Mouse (Mus musculus) ES-CJ7 (cell line): ENCODE data around the gene Opn4.
A peak's percentile ranks its signal among the peaks of the same experiment; 100 is the strongest.

ENCODE experiments used
- DNase-seq: peaks from one replicate; pipeline ENCODE4 v3.0.0; 2011; ENCODE audit warnings: low read depth, low spot score

Gene Opn4

GRCm38 (mm10) chr14:34590743-34591675 lies 8.9 kb downstream of the Opn4 start:
- DNase-seq = peak; percentile 69

DNA sequence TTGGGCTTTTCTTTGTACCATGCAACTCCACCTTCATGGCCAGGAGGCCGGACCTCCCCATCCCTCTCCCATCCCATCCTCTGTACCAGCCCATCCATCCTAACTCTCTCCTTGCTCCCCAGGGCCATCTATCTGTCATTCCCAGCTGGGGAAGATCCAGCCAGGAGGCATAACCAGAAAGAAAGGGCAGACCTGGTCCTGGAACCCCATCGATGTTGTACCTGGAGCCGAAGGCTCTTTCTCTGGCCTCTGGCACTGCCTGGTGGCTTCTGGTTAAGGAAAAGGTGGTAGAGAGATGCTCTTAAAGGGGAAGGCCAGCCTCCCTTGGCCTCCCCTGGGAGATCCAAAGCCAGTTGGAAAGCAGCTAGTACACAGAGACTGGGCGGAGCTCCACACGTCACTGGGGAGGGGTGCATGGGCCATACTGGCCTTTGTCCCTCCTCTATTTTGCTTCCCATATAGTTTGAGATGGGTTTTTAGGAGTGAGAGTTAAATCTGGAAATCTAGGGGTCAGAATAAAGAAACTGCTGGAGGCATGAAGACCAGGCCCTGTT lies 9.8 kb downstream of the Opn4 start:
- DNase-seq = no peak

GRCm38 (mm10) chr14:34589185-34589713 lies 10.7 kb downstream of the Opn4 start:
- DNase-seq = no peak

DNA sequence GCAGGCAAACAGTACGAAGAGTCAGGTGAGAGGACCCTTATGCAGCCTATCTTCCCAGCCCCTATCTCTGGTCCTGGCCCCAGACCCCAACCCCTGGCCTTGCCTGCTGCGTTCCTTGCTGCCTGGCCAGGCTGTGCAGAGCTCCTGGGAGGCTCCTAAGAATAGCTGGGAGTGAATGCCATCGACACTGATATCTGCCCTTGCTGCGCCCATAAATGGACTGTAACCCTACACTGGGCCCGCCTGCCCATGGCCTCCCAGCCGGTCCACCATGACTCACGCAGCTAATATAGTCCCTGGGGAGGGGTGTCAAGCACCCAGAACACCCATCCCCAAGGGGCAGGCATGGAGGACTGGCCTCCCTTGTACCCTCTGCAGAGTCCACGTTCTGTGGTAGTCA lies 11.4 kb downstream of the Opn4 start, which contains the start of gene Ldb3:
Gene Ldb3, minus strand, starts transcription at position 185 of the 400 bp plus-strand sequence.
- DNase-seq = no peak

GRCm38 (mm10) chr14:34588005-34588404 lies 11.9 kb downstream of the Opn4 start:
- DNase-seq = no peak

DNA sequence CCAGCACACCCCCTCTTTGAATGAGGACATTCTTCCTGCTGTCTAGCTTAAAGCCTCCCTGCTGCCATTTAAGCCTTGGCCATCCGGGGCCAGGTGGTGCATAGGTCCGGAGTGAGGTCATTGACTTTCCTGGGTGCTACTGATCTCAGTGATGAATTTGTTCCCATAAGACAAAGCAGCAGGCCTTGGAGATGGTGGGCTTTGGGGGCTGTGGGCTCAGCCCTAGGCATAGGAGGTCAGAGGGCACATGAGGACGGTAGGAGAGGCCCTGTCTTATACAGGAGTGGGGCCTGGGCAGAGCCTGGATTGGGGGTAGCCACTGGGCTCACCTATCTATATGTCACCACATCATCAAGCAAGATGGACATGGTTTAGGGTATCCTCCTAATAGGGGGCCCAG lies 13.1 kb downstream of the Opn4 start:
- DNase-seq = no peak

DNA sequence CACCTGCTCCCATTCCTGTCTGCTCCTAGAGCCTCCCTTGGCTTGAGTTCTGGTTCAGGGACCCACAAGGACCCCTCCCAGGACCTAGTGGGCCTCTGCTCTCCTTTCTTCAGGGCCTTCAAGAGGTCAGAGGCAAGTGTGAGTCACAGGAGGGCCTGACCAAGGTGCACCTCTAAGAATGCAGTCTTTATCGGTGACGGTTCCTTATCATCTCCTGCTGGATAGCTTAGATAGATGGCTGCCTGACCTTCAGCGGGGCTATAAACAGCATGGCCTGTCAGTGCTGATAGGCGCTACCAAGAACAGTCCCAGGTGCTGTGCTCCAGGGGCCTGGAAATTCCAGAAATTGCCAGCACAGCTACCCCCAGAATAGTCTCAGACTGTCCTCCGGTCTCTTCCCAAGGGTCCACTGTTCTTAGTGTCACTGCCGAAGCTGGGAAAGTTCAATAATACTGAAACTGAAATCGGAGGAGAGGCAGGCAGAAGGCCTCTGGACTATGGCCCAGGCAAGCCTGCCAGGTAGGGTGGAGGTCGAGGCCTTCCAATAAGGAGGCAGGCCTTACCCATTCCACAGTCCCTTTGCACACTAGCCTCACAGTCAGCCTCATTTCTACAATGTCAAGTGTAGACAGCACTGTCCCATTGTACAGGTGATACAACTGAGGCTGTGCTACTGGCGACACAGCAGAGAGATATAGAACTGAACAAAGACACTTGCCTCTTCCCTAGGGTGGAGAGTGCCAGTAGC lies 14.4 kb downstream of the Opn4 start:
- no peak for DNase-seq

- no peak for DNase-seq
Observed at GRCm38 (mm10) chr14:34582740-34583427, 17.1 kb downstream of the Opn4 start.

DNA sequence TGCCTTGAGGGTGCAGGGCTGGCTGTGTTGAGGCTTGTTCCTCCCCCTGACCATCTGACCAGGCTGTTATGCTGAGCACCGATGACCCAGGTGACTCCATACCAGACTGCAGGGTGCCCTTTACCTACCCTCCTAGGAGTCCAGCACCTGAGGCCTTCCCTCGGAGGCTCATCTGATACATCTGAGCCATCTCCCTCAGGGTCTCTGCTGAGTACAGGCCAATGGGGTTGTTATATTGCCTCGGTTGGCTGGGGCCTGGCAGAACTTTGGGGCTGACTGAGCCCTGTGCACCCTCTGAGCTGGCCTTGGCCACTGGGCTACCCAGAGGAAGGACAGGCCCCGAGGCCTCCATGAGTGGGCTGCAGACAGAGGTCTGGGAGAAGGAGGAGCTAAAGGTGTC lies 23.1 kb downstream of the Opn4 start:
- DNase-seq = no peak

DNA sequence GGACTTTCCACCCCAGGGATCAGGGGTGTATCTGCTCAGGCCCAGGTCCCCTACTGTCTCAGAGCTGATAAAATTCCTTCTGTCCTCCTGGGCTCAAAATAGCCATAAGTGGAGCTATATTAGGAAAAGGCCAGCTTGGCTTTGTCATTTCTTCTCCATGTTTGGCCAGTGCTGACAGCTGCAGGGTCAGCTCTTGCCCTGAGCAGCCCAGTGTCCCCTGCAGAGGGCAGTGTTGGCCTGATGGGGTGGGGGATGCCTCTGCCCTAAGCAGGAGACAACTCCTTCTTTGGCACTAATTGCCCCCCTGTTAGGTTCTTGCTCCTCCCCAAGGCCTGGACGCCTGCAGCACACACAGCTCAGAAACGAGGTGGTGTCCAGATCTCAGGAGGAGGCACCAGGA lies 25.9 kb downstream of the Opn4 start:
- no peak for DNase-seq

GRCm38 (mm10) chr14:34573348-34573913 lies 26.5 kb downstream of the Opn4 start:
- no peak for DNase-seq

- no peak for DNase-seq
Observed at GRCm38 (mm10) chr14:34571610-34572387, 28.1 kb downstream of the Opn4 start.

- DNase-seq = no peak
Observed at GRCm38 (mm10) chr14:34570903-34571302, 29.0 kb downstream of the Opn4 start.

DNA sequence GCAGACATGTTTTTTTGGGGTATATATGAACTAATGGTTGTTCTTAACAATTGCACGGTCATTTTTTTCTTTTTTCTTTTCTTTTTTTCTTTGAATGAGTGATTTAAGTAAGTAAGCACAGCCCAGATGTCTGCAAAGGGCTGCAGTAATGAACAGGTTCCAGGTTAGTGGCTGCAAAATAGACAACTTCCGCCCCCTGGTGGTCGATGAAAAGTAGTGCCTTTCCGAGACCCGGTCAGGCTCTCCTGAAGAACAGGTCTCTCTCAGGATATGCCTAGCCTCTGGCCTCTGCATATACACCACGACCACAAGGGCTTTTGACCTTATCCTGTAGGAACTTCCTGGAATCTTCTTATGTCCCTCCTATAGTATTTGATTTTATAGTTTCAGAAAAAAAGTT lies 29.6 kb downstream of the Opn4 start:
- DNase-seq = peak; percentile 77

- DNase-seq = no peak
Observed at GRCm38 (mm10) chr14:34569534-34570194, 30.3 kb downstream of the Opn4 start.

DNA sequence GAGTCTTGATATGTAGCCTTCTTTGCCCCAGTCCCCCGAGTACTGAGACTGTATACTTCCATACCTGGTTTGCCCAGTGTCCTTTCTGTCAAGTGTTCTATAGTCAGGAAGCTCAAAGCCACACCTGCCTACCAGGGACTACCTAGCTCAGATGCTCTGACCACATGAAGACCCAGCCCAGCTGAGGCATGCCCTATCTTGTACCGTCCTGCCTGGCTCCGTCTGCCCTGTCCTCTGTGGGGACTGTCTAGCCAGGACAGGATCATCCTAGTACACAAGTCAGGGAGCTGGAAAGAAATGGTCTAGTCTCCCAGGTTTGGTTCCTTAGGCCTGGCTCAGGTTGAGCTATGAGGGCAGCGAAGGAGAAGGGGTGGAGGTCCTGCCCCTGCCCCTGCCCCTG lies 31.3 kb downstream of the Opn4 start:
- DNase-seq = no peak

GRCm38 (mm10) chr14:34567697-34568096 lies 32.2 kb downstream of the Opn4 start:
- DNase-seq = no peak

GRCm38 (mm10) chr14:34566530-34566929 lies 33.4 kb downstream of the Opn4 start:
- DNase-seq = no peak

DNA sequence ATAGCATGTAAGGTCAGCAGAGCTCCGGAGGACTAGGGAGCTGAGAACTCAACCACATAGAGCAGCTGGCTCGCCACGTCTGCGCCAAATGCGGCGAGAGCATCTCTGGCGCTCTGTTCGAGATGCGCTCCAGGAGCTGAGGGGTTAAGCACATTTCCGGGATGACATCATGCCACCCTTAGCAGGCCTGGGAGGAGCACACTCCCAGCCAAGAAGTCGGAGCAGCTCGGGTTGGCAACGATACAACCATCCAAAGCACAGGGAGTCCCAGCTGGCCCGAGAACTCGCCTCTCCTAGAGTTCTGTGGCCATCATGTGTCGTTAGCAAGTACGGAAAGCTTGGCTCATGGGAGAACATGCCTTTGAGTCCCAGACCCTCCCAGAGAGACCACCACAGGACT lies 34.2 kb downstream of the Opn4 start:
- no peak for DNase-seq

DNA sequence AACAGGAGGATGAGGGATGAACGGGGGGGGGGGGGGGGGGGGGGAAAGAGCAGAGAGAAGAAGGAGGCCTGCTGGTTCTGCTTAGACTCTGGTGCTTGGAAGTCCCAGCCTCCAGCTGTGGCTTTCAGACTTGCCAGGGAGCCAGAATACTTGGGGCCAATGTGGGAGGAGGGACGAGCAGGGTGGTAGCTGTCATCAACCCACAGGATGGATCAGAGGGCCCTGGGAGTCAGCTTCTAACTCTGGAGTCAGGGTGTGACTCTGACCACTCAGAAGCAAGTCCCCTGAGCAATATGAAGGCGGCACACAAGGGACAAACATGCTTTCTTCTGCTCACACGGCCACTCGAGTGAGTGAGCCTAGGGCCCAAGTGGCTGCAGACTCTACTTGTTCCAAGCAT lies 35.3 kb downstream of the Opn4 start:
- DNase-seq = no peak
